Mouse (Mus musculus) stomach, postnatal 0 days (tissue): Measurements from ENCODE around the gene Mrvi1. TPM values are rescaled to one million over a fixed set of nuclear protein-coding genes. Genes with fewer than 3 reads are reported as not detected.
A peak's percentile ranks its signal among the peaks of the same experiment; 100 is the strongest.

Experiments used
- ATAC-seq: fragments of 200-750 bp; cut with Nextera tagmentation; 2 replicates; pipeline ENCODE4 v1.8.0; 2017; ENCODE audit not compliant: low FRiP score, low TSS enrichment
- DNase-seq: peaks from one replicate; pipeline ENCODE4 v3.0.0-alpha.2; 2016; ENCODE audit warnings: low spot score
- H3K27ac ChIP-seq: fragments of 300-500 bp; sonication (generic); replicated peaks from 2 replicates; pipeline ENCODE4 v1.5.1; 2014; ENCODE audit warnings: mild to moderate bottlenecking, control low read depth
- H3K27me3 ChIP-seq: fragments of 300-500 bp; sonication (generic); 2 replicates; pipeline ENCODE4 v1.6.1; 2014; ENCODE audit warnings: low read length; ENCODE audit not compliant: control insufficient read depth, insufficient read depth
- H3K36me3 ChIP-seq: fragments of 300-500 bp; sonication (generic); 2 replicates; pipeline ENCODE4 v1.6.1; 2014; ENCODE audit warnings: low read length, mixed read lengths; ENCODE audit not compliant: control insufficient read depth, insufficient read depth
- H3K4me1 ChIP-seq: fragments of 300-500 bp; sonication (generic); replicated peaks from 2 replicates; pipeline ENCODE4 v1.6.1; 2014; ENCODE audit warnings: antibody characterized with exemption; ENCODE audit not compliant: control insufficient read depth, insufficient read depth
- H3K4me2 ChIP-seq: fragments of 300-500 bp; sonication (generic); replicated peaks from 2 replicates; pipeline ENCODE4 v1.6.1; 2014; ENCODE audit warnings: low read depth, mild to moderate bottlenecking, control low read depth, moderate library complexity
- H3K4me3 ChIP-seq: fragments of 300-500 bp; sonication (generic); 2 replicates; pipeline ENCODE4 v1.5.1; 2014; ENCODE audit warnings: low read depth, low read length, control low read depth
- H3K9ac ChIP-seq: fragments of 300-500 bp; sonication (generic); 2 replicates; pipeline ENCODE4 v1.6.1; 2014; ENCODE audit warnings: mild to moderate bottlenecking, low read length, control low read depth, mixed read lengths
- H3K9me3 ChIP-seq: fragments of 300-500 bp; sonication (generic); 2 replicates; pipeline ENCODE4 v1.6.1; 2016; ENCODE audit warnings: low read length; ENCODE audit not compliant: control insufficient read depth
- CTCF ChIP-seq: IDR thresholded peaks from 2 replicates; pipeline ENCODE4 v1.5.1; 2016; ENCODE audit warnings: antibody characterized with exemption, low read depth, mild to moderate bottlenecking, moderate library complexity
- EP300 ChIP-seq: optimal IDR thresholded peaks from 2 replicates; pipeline ENCODE3; 2016; ENCODE audit warnings: antibody characterized with exemption
- WGBS: fragments of 180-500 bp; shearing (Covaris S2); extraction: QIAGEN DNeasy Blood & Tissue Kit; methylation state at CpG from one replicate; pipeline ENCODE4 v1.1.7; 2014; 5-methylcytosine and 5-hydroxymethylcytosine counted together
- polyA plus RNA-seq: library from polyadenylated mRNA; unstranded; fragments of >200 nt; fragmentation: Nextera tagmentation; extraction: Ambion mirVana; gene quantifications from 2 replicates; pipeline ENCODE4 v1.2.1, GENCODE M21; 2015

Mrvi1 gene
- polyA plus RNA-seq, 1 experiment from 2014 or later: 8.4 TPM

DNA sequence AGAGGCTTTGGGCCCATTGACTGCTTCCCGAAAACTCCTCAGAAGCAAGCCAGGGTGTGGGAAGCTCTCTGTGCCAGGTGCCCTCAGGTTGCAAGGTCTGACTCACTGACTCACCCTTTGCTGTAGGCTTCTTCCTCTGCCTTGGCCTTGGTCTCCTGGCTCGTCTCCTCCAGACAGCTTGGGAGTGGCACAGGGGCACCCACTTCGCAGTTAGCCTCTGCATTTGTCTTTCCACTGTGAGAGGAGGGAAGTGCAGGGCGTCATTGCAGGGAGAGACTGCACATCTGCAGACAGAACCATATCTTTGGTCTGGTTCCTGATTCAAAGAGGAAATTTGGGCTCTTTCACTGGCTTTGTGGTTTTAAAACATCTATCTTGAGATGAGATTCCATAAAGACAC lies 104.2 kb downstream of the Mrvi1 start:
- no peak overlapping the region for H3K4me2 ChIP-seq
- H3K9me3 ChIP-seq: no peaks in the 10 kb centered on the region
- no peak for DNase-seq
- no peaks in the 10 kb centered on the region for H3K27me3 ChIP-seq
- peak; percentile 32; the same call in 1 of the 2 replicates for ATAC-seq
- WGBS: 68% methylated on average over 4 of the region's 4 CpGs
- TF ChIP-seq EP300 (no peak), CTCF (no peak)
- no peak overlapping the region for H3K4me3 ChIP-seq
- peaks cover 4% of the 10 kb centered on the region; the same call in 1 of the 2 replicates for H3K36me3 ChIP-seq
- H3K9ac ChIP-seq: no peak overlapping the region
- no peaks in the 10 kb centered on the region for H3K4me1 ChIP-seq
- peak overlapping the region; percentile 40; the same call in 1 of the 2 replicates for H3K27ac ChIP-seq

- Histone ChIP-seq H3K27ac (no peak overlapping the region), H3K9ac (no peak overlapping the region), H3K9me3 (no peaks in the 10 kb centered on the region), H3K4me2 (no peak overlapping the region), H3K4me1 (no peaks in the 10 kb centered on the region), H3K4me3 (no peak overlapping the region), H3K36me3 (peaks cover 3% of the 10 kb centered on the region; the same call in 1 of the 2 replicates), H3K27me3 (no peaks in the 10 kb centered on the region)
- 82% methylated on average over 4 of the region's 4 CpGs for WGBS
- TF ChIP-seq EP300 (no peak), CTCF (no peak)
- DNase-seq: no peak
- ATAC-seq: no peak
Observed at GRCm38 (mm10) chr7:110876965-110877364, 105.3 kb downstream of the Mrvi1 start.

- ATAC-seq (no peak), DNase-seq (no peak)
- Histone ChIP-seq H3K27ac (no peak overlapping the region), H3K27me3 (no peaks in the 10 kb centered on the region), H3K4me1 (no peaks in the 10 kb centered on the region), H3K9me3 (no peaks in the 10 kb centered on the region), H3K36me3 (no peaks in the 10 kb centered on the region), H3K4me3 (no peak overlapping the region), H3K4me2 (no peak overlapping the region), H3K9ac (no peak overlapping the region)
- TF ChIP-seq CTCF (no peak), EP300 (no peak)
- 75% methylated on average over 5 of the region's 5 CpGs for WGBS
Observed at GRCm38 (mm10) chr7:110868807-110869206, 113.5 kb downstream of the Mrvi1 start.

- H3K4me2 ChIP-seq: no peak overlapping the region
- ATAC-seq: no peak
- no peaks in the 10 kb centered on the region for H3K36me3 ChIP-seq
- no peak for TF ChIP-seq EP300
- no peak for TF ChIP-seq CTCF
- no peaks in the 10 kb centered on the region for H3K27me3 ChIP-seq
- no peak overlapping the region for H3K9ac ChIP-seq
- no peak for DNase-seq
- no peaks in the 10 kb centered on the region for H3K9me3 ChIP-seq
- no peak overlapping the region for H3K27ac ChIP-seq
- WGBS: 88% methylated on average over 6 of the region's 6 CpGs
- no peaks in the 10 kb centered on the region for H3K4me1 ChIP-seq
- H3K4me3 ChIP-seq: no peak overlapping the region
Observed at GRCm38 (mm10) chr7:110867116-110867515, 115.1 kb downstream of the Mrvi1 start.

GRCm38 (mm10) chr7:110866021-110866420 lies 116.2 kb downstream of the Mrvi1 start:
- H3K36me3 ChIP-seq: no peaks in the 10 kb centered on the region
- no peak overlapping the region for H3K27ac ChIP-seq
- WGBS: 59% methylated on average over 3 of the region's 3 CpGs
- H3K4me2 ChIP-seq: no peak overlapping the region
- TF ChIP-seq CTCF (no peak), EP300 (no peak)
- H3K4me1 ChIP-seq: no peaks in the 10 kb centered on the region
- H3K9ac ChIP-seq: no peak overlapping the region
- ATAC-seq: peak; percentile 62
- no peak for DNase-seq
- no peak overlapping the region for H3K4me3 ChIP-seq
- H3K9me3 ChIP-seq: no peaks in the 10 kb centered on the region
- no peaks in the 10 kb centered on the region for H3K27me3 ChIP-seq

GRCm38 (mm10) chr7:110865570-110865969 lies 116.7 kb downstream of the Mrvi1 start:
- DNase-seq: no peak
- no peak overlapping the region for H3K27ac ChIP-seq
- WGBS: 43% methylated on average over 6 of the region's 6 CpGs

More at GRCm38 (mm10) chr7:110865570-110865969, 116.7 kb downstream of the Mrvi1 start:
- ATAC-seq: no peak
- Histone ChIP-seq H3K4me1 (no peaks in the 10 kb centered on the region), H3K9me3 (no peaks in the 10 kb centered on the region), H3K27me3 (no peaks in the 10 kb centered on the region), H3K9ac (no peak overlapping the region), H3K4me2 (no peak overlapping the region), H3K4me3 (no peak overlapping the region), H3K36me3 (no peaks in the 10 kb centered on the region)
- TF ChIP-seq EP300 (no peak), CTCF (no peak)
